Mouse (Mus musculus) G1E (cell line): ENCODE data around the gene Olfr1023. TPM values are rescaled to one million over a fixed set of nuclear protein-coding genes. Genes with fewer than 3 reads are reported as not detected.

Experiments
- ATAC-seq: 2 replicates; pipeline ENCODE4 v1.8.0; 2016; ENCODE audit warnings: mild to moderate bottlenecking; ENCODE audit not compliant: insufficient number of reproducible peaks, poor library complexity, low FRiP score, severe bottlenecking; ENCODE audit errors: extremely low read depth
- DNase-seq: peaks from one replicate; pipeline ENCODE4 v3.0.0; 2012; ENCODE audit warnings: low spot score
- H3K27me3 ChIP-seq: 2 replicates; pipeline ENCODE4 v1.6.1; 2012; ENCODE audit warnings: mild to moderate bottlenecking, low read length, inconsistent platforms; ENCODE audit not compliant: insufficient read depth
- H3K36me3 ChIP-seq: replicated peaks from 2 replicates; pipeline ENCODE3; 2012; ENCODE audit warnings: mild to moderate bottlenecking, inconsistent platforms
- H3K4me1 ChIP-seq: 2 replicates; pipeline ENCODE4 v1.6.1; 2012; ENCODE audit warnings: low read depth, low read length, inconsistent platforms, mixed read lengths; ENCODE audit not compliant: insufficient read depth
- H3K4me3 ChIP-seq: 2 replicates; pipeline ENCODE4 v1.5.1; 2012; ENCODE audit warnings: low read depth, mild to moderate bottlenecking, inconsistent platforms, low read length, moderate library complexity, mixed read lengths
- H3K9me3 ChIP-seq: replicated peaks from 2 replicates; pipeline ENCODE4 v1.6.1; 2012; ENCODE audit warnings: inconsistent platforms
- CTCF ChIP-seq: IDR thresholded peaks from 2 replicates; pipeline ENCODE4 v1.5.1; 2012; ENCODE audit warnings: low read depth, low read length, inconsistent platforms, mixed read lengths
- GATA1 ChIP-seq: IDR thresholded peaks from 2 replicates; pipeline ENCODE4 v1.6.1; 2012; ENCODE audit warnings: borderline replicate concordance, low read length, inconsistent platforms, mixed read lengths
- GATA2 ChIP-seq: IDR thresholded peaks from 2 replicates; pipeline ENCODE4 v1.6.1; 2012; ENCODE audit warnings: low read depth, low read length, inconsistent platforms, borderline replicate concordance
- POLR2AphosphoS5 ChIP-seq: IDR thresholded peaks from 2 replicates; pipeline ENCODE4 v1.6.1; 2012; ENCODE audit warnings: low read depth, low read length, inconsistent platforms; ENCODE audit not compliant: insufficient replicate concordance
- TAL1 ChIP-seq: conservative IDR thresholded peaks from 2 replicates; pipeline ENCODE4 v1.6.1; 2012; ENCODE audit warnings: low read depth, low read length, inconsistent platforms, mixed read lengths
- polyA plus RNA-seq: library from polyadenylated mRNA; stranded (reverse); fragments of >175 nt; gene quantifications from 2 replicates; pipeline ENCODE4 v1.2.3, GENCODE M21; 2012
- total RNA-seq, 2 experiments: library from RNA; stranded (forward) in 1 of 2; stranded (reverse) in 1 of 2; fragments of 200-1000 nt in 1 of 2; fragments of >200 nt in 1 of 2; fragmentation: Nextera tagmentation in 1 of 2; gene quantifications; 2 replicates each; pipeline ENCODE4 v1.2.3; 2014 to 2017

The Olfr1023 gene
- total and polyA plus RNA-seq, 3 experiments: 0.05 TPM; not detected in 2

DNA sequence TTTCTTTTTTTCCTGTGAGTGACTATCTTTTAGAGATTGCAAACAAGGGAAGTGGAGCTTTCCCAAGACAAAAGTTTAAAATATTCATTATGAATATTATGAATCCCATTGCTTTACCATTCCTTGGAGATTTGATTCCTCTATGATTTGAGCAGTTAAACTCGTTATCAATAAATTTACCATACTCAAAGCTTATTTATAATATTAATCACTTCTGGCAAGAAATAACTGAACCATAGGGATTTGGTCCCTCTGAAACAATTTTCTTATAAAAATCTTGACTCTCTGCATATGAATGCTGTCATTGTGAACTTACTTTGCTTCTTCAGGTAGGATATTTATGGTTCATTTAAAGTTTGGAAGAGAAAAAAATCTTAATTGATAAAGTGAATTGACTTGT is 29.5 kb downstream of the Olfr1023 start, which contains the start of gene Olfr1025-ps1:
Gene Olfr1025-ps1, plus strand, starts transcription at position 301 of the 400 bp plus-strand sequence.
- H3K27me3 ChIP-seq: no peaks in the 10 kb centered on the region
- H3K9me3 ChIP-seq: peaks cover 3% of the 10 kb centered on the region
- no peak within 1 kb of the TSS for H3K4me3 ChIP-seq
- no peak for TF ChIP-seq GATA1
- no peak for TF ChIP-seq GATA2
- TF ChIP-seq TAL1: no peak
- no peak for TF ChIP-seq CTCF
- DNase-seq: no peak
- H3K36me3 ChIP-seq: no peaks in the 10 kb centered on the region
- no peaks in the 10 kb centered on the region for H3K4me1 ChIP-seq
- ATAC-seq: no peak

DNA sequence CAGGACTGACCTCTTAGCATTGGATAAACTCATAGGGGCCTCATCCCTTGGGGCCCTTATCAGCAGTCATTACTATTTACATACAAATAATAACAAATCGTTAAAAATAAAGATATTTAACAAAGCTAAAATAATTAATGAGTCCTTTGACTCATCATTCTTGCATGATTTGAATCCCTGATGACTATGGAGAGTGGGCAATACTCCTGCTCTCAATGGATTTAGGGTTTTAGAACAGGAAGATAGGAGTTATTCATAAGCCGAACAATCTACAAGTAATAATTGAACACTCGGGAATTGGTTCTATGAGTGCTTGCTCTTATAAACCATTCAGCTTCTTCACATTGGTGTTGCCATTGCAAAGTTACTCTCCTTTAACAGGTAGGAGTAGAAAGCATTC is 35.8 kb downstream of the Olfr1023 start, which contains the start of gene Olfr1026:
Gene Olfr1026, plus strand, starts transcription at position 301 of the 400 bp plus-strand sequence.
- Histone ChIP-seq H3K4me1 (no peaks in the 10 kb centered on the region), H3K9me3 (no peaks in the 10 kb centered on the region; the same call in 1 of the 2 replicates), H3K27me3 (no peaks in the 10 kb centered on the region), H3K4me3 (no peak within 1 kb of the TSS), H3K36me3 (no peaks in the 10 kb centered on the region)
- ATAC-seq (no peak), DNase-seq (no peak)
- TF ChIP-seq TAL1 (no peak), GATA1 (no peak), POLR2AphosphoS5 (no peak), GATA2 (no peak), CTCF (no peak)

Other genes with a start within 250 kb of the Olfr1023 start
Only the 20 nearest of the 26 such genes appear.
- not detected in 2 replicates for gene Olfr1009, start 170.2 kb upstream of the Olfr1023 start, total RNA-seq (2014; fragmentation: Nextera tagmentation)
- gene Olfr1009, start 170.2 kb upstream of the Olfr1023 start, total RNA-seq (2017): 0.05 and 0.12 TPM in 2 replicates
- gene Olfr1009, start 170.2 kb upstream of the Olfr1023 start, polyA plus RNA-seq: not detected in 2 replicates
- gene Olfr1012, start 122.9 kb upstream of the Olfr1023 start, total RNA-seq (2014; fragmentation: Nextera tagmentation): not detected in 2 replicates
- 0.12 and 0.16 TPM in 2 replicates for gene Olfr1012, start 122.9 kb upstream of the Olfr1023 start, total RNA-seq (2017)
- gene Olfr1012, start 122.9 kb upstream of the Olfr1023 start, polyA plus RNA-seq: not detected in 2 replicates
- not detected in 2 replicates for gene Olfr1013, start 118.5 kb upstream of the Olfr1023 start, total RNA-seq (2014; fragmentation: Nextera tagmentation)
- 0.06 TPM in 1 of 2 replicates, not detected in the other for gene Olfr1013, start 118.5 kb upstream of the Olfr1023 start, total RNA-seq (2017)
- gene Olfr1013, start 118.5 kb upstream of the Olfr1023 start, polyA plus RNA-seq: not detected in 2 replicates
- gene Olfr1014, start 112.9 kb upstream of the Olfr1023 start, total RNA-seq (2014; fragmentation: Nextera tagmentation): not detected in 2 replicates
- 0.27 TPM in 1 of 2 replicates, not detected in the other for gene Olfr1014, start 112.9 kb upstream of the Olfr1023 start, total RNA-seq (2017)
- not detected in 2 replicates for gene Olfr1014, start 112.9 kb upstream of the Olfr1023 start, polyA plus RNA-seq
- gene Olfr1015, start 103.6 kb upstream of the Olfr1023 start, total RNA-seq (2014; fragmentation: Nextera tagmentation): not detected in 2 replicates
- not detected in 2 replicates for gene Olfr1015, start 103.6 kb upstream of the Olfr1023 start, total RNA-seq (2017)
- not detected in 2 replicates for gene Olfr1015, start 103.6 kb upstream of the Olfr1023 start, polyA plus RNA-seq
- not detected in 2 replicates for gene Olfr1016, start 83.1 kb upstream of the Olfr1023 start, total RNA-seq (2014; fragmentation: Nextera tagmentation)
- gene Olfr1016, start 83.1 kb upstream of the Olfr1023 start, total RNA-seq (2017): 0.11 TPM in 1 of 2 replicates, not detected in the other
- not detected in 2 replicates for gene Olfr1016, start 83.1 kb upstream of the Olfr1023 start, polyA plus RNA-seq
- not detected in 2 replicates for gene Olfr1018, start 67.2 kb upstream of the Olfr1023 start, total RNA-seq (2014; fragmentation: Nextera tagmentation)
- 0.17 TPM in 1 of 2 replicates, not detected in the other for gene Olfr1018, start 67.2 kb upstream of the Olfr1023 start, total RNA-seq (2017)
- not detected in 2 replicates for gene Olfr1018, start 67.2 kb upstream of the Olfr1023 start, polyA plus RNA-seq
- not detected in 2 replicates for gene Olfr1019, start 40.2 kb upstream of the Olfr1023 start, total RNA-seq (2014; fragmentation: Nextera tagmentation)
- not detected in 2 replicates for gene Olfr1019, start 40.2 kb upstream of the Olfr1023 start, total RNA-seq (2017)
- not detected in 2 replicates for gene Olfr1019, start 40.2 kb upstream of the Olfr1023 start, polyA plus RNA-seq
- gene Olfr1020, start 38.6 kb upstream of the Olfr1023 start, total RNA-seq (2014; fragmentation: Nextera tagmentation): not detected in 2 replicates
- 0.17 TPM in 1 of 2 replicates, not detected in the other for gene Olfr1020, start 38.6 kb upstream of the Olfr1023 start, total RNA-seq (2017)
- gene Olfr1020, start 38.6 kb upstream of the Olfr1023 start, polyA plus RNA-seq: not detected in 2 replicates
- gene Olfr1022, start 17.0 kb upstream of the Olfr1023 start, total RNA-seq (2014; fragmentation: Nextera tagmentation): not detected in 2 replicates
- gene Olfr1022, start 17.0 kb upstream of the Olfr1023 start, total RNA-seq (2017): 0.17 and 0.33 TPM in 2 replicates
- gene Olfr1022, start 17.0 kb upstream of the Olfr1023 start, polyA plus RNA-seq: not detected in 2 replicates
- gene Olfr1024, start 19.4 kb downstream of the Olfr1023 start, total RNA-seq (2014; fragmentation: Nextera tagmentation): not detected in 2 replicates
- 0.11 and 0.17 TPM in 2 replicates for gene Olfr1024, start 19.4 kb downstream of the Olfr1023 start, total RNA-seq (2017)
- not detected in 2 replicates for gene Olfr1024, start 19.4 kb downstream of the Olfr1023 start, polyA plus RNA-seq
- not detected in 2 replicates for gene Olfr1025-ps1, start 29.6 kb downstream of the Olfr1023 start, total RNA-seq (2014; fragmentation: Nextera tagmentation)
- gene Olfr1025-ps1, start 29.6 kb downstream of the Olfr1023 start, total RNA-seq (2017): 0.05 TPM in 1 of 2 replicates, not detected in the other
- gene Olfr1025-ps1, start 29.6 kb downstream of the Olfr1023 start, polyA plus RNA-seq: not detected in 2 replicates
- gene Olfr1026, start 35.9 kb downstream of the Olfr1023 start, total RNA-seq (2014; fragmentation: Nextera tagmentation): not detected in 2 replicates
- gene Olfr1026, start 35.9 kb downstream of the Olfr1023 start, total RNA-seq (2017): 0.16 TPM in 1 of 2 replicates, not detected in the other
- not detected in 2 replicates for gene Olfr1026, start 35.9 kb downstream of the Olfr1023 start, polyA plus RNA-seq
- gene Olfr1028, start 64.8 kb downstream of the Olfr1023 start, total RNA-seq (2014; fragmentation: Nextera tagmentation): not detected in 2 replicates
- 0.06 and 0.11 TPM in 2 replicates for gene Olfr1028, start 64.8 kb downstream of the Olfr1023 start, total RNA-seq (2017)
- not detected in 2 replicates for gene Olfr1028, start 64.8 kb downstream of the Olfr1023 start, polyA plus RNA-seq
- not detected in 2 replicates for gene Olfr1029, start 88.3 kb downstream of the Olfr1023 start, total RNA-seq (2014; fragmentation: Nextera tagmentation)
- gene Olfr1029, start 88.3 kb downstream of the Olfr1023 start, total RNA-seq (2017): 0.12 and 0.16 TPM in 2 replicates
- not detected in 2 replicates for gene Olfr1029, start 88.3 kb downstream of the Olfr1023 start, polyA plus RNA-seq
- not detected in 2 replicates for gene Olfr1030, start 93.6 kb downstream of the Olfr1023 start, total RNA-seq (2014; fragmentation: Nextera tagmentation)
- under 0.01 and 0.06 TPM in 2 replicates for gene Olfr1030, start 93.6 kb downstream of the Olfr1023 start, total RNA-seq (2017)
- gene Olfr1030, start 93.6 kb downstream of the Olfr1023 start, polyA plus RNA-seq: not detected in 2 replicates
- not detected in 2 replicates for gene Olfr1031, start 104.7 kb downstream of the Olfr1023 start, total RNA-seq (2014; fragmentation: Nextera tagmentation)
- not detected in 2 replicates for gene Olfr1031, start 104.7 kb downstream of the Olfr1023 start, total RNA-seq (2017)
- not detected in 2 replicates for gene Olfr1031, start 104.7 kb downstream of the Olfr1023 start, polyA plus RNA-seq
- gene Olfr1032, start 119.9 kb downstream of the Olfr1023 start, total RNA-seq (2014; fragmentation: Nextera tagmentation): not detected in 2 replicates
- gene Olfr1032, start 119.9 kb downstream of the Olfr1023 start, total RNA-seq (2017): not detected in 2 replicates
- not detected in 2 replicates for gene Olfr1032, start 119.9 kb downstream of the Olfr1023 start, polyA plus RNA-seq
- gene Olfr1033, start 135.0 kb downstream of the Olfr1023 start, total RNA-seq (2014; fragmentation: Nextera tagmentation): not detected in 2 replicates
- gene Olfr1033, start 135.0 kb downstream of the Olfr1023 start, total RNA-seq (2017): not detected in 2 replicates
- not detected in 2 replicates for gene Olfr1033, start 135.0 kb downstream of the Olfr1023 start, polyA plus RNA-seq
- not detected in 2 replicates for gene Olfr1034, start 160.2 kb downstream of the Olfr1023 start, total RNA-seq (2014; fragmentation: Nextera tagmentation)
- 0.12 TPM in 1 of 2 replicates, not detected in the other for gene Olfr1034, start 160.2 kb downstream of the Olfr1023 start, total RNA-seq (2017)
- not detected in 2 replicates for gene Olfr1034, start 160.2 kb downstream of the Olfr1023 start, polyA plus RNA-seq